Mouse (Mus musculus): Measurements from ENCODE around the gene Trh.
A peak's percentile ranks its signal among the peaks of the same experiment; 100 is the strongest.

Gene Trh

DNA sequence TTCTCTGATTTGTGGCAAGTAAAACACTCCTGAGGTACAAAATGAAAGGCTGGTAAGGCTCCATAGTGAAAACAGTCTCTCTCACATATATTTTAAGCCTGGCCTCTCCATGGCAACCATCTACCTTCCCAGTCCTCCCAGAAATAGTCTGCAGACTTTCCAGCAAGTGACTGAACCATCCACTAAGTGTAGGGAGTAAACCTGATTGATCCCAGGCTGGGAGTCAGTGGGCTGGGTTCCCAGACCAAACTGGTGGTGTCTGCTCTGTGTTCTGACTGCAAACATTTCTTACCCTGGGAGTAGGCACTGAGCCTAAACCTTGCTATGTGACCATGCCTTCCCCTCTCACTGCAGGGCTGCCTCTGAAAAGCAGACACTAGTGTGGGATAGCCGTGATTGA is 19.5 kb downstream of the Trh start:
- no peak for DNase-seq (ENCODE audit: low read depth, low spot score)

DNA sequence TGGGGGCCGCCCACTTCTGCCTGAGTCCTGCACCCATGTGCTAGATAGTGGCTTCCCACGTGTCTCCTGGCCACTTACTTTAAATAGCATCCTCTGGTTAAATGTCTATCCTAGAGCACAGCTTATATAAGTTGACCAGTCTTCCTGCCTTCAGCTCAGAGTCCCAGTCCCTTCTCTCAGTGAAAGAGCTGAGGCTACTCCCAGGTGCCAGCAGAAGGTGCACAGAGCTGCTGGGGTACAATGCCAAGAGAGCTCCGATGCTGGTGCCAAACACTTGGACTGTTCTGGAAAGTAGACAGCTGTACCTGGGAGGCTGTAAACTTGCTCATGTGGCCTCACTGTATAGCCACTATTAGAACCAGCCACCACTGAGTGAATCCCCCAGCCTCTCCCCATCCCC is 22.4 kb downstream of the Trh start:
- DNase-seq (ENCODE audit: low read depth, low spot score): no peak

DNA sequence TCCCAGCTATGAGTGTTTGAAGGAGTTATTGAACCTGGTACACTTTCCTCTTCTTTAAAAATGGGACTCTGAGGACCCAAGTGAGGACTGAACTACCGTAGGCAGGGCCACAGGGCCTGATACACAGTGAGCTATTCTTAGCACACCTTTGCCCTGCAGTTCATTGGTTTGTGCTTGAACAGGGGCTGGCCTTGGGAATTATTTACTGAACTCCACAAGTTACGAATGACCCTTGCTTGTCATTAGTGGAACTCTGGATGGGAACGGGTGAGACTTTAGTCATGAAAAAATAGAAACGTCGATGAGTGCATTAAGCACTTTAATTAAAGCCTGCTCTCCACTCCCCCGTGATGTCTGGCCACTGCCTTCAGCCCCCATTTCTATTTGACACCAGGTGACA is 22.8 kb downstream of the Trh start:
- no peak for DNase-seq (ENCODE audit: low read depth, low spot score)

DNA sequence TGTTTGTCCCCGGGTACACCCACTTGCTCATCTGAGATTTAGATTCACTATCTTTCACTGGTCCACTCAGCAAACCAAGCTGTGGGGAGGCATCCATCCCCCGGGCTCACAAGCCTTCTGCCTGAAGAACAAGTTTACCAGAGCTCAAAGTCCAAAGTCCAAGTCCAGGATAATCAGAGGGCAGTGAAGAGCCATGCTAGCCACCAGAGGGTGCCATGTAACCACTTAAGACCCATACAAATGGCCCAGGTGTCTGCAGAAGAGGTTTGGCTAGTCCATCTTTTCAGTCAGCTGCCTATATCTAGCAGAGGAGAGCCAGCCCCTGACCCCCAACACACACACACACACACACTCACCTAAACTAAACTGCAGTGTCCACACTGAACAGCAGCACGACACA is 25.0 kb downstream of the Trh start:
- DNase-seq (ENCODE audit: low read depth, low spot score): peak; percentile 63

DNA sequence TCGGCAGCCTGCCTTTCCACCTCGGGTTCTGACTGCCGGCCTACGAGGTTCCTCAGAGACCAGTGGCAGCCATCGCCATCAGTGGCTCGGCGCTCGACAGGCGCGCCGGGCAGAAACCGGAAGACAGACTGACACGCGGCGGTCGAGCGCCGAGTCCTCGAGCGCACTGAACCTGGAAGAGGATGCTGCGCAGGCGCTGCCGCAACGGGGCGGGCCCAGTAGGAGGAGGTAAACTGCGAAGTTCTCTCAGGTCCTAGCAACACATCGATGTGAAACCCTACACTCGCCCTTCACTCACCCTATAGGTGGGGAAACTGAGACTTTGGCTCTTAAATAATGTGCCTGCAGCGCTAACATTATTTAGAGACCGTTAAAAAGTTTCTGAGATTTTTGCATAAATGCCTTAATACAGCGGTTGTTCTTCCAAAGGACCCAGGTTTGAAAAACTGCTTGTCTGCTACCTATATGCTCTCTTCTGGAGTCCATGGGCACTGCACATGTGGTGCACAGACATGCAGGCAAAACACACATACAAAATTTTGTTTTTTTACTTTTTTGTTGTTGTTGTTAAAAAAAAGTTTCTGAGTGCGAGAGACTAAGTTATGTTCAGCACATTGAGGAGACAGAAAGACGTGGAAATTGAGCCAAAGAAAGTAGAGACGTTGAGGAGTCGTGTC is 29.5 kb downstream of the Trh start, which contains the start of gene Rbsn:
Gene Rbsn (minus strand): TSS at position 153 of the 677 bp plus-strand sequence.
- DNase-seq (ENCODE audit: low read depth, low spot score): peak; percentile 96

DNA sequence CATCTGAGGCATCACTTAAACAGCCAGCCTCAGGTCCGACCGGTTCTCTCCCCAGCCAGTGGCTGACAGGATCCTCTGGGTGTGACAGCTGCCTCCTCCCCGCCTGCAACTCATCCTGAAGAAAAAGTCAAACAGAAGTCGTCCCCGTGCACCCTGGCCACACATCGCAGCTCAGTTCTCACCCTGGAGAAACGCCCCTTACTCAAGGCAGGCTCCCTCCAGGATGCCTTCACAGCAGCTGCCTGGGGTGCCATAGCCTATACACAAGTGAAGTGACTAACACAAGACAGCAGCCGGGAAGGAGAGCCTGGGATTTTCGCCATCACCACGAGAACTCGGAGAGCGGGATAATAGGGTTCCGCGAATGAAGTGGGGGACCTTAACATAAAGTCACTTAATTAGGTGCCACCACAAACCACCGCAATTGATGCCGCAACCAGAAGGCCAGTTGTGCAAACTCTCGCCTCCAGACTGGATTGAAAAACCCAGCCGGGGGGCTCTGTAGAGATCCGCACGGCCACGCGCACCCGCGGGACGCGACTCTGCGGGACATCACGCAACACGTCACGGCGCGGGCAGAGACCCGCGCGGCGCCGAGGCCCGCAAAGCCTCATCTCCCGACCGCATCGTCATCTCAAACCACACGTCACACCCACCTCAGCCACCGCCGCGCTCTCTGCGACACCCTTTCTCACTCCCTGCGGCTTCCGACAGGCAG is 30.2 kb downstream of the Trh start:
- DNase-seq (ENCODE audit: low read depth, low spot score): peak; percentile 62

DNA sequence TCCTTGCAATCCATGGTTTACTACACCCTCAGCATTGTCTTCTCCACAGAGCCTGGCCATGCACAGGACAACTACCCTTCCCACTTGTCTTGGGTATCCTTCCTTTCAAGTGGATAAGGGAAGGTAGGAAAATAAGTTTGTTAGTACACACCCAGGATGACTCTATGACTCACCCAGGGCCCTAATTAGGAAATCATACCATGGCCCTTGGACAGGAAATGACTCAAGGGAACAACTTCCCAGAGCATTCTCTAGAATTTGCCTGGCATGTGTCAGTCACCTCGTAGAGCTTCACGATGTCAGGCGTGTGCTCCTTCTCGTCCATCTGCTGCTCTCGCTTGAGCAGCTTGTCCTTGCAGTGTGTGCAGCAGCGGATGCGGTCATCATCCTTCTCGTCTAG is 45.0 kb downstream of the Trh start:
- DNase-seq (ENCODE audit: low read depth, low spot score): no peak

Measured in R1 (cell line).